In the genomic region with DNA sequence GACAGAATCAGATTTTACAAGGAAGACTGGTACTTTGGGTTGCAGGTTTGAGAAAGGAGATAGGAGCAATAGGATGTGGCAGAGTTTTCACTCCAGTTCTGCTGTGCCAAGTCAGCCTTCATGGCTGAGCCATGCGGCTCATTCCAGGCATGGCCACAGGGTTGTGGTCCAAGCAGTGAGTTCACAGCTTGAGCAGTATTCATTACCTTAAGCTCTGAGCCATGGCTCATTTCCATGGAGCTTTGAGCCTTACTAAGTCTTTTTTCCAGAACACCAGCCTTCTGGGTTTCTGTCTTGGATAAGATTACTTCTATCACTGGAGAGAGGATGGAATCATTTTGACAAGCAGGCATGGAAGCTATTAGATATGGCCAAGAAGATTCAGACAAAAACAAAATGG, we compare ENCODE assay signal across 23 mouse cellular contexts.
DNase-seq lines count a peak whose midpoint lies in the region; ATAC-seq lines count a peak whose summit lies in the region.
"Had no signal": no experiment of that assay in that cellular context is flagged by ENCODE, and none has a peak within 500 bp of the region (broad histone marks: within the 10 kb centered on the region; RNA-seq: fewer than 3 reads in every experiment).

No protein-coding gene starts in this region.

- no peaks in the 10 kb centered on the region for H3K4me1 ChIP-seq in embryonic facial prominence, embryonic 14.5 days (ENCODE audit: control insufficient read depth, insufficient read depth, low read length)
- no peaks in the 10 kb centered on the region for H3K4me1 ChIP-seq in embryonic facial prominence, embryonic 10.5 days
- H3K4me1 ChIP-seq: forebrain, embryonic 10.5 days; forebrain, embryonic 12.5 days had no signal

- DNase-seq in cerebellum, postnatal 10 days, result peak; percentile 32 to 48
- no peak for DNase-seq in cerebellum, postnatal 25 days
- DNase-seq in embryonic facial prominence, embryonic 14.5 days (ENCODE audit: low spot score), result peak; percentile 61
- DNase-seq in embryonic facial prominence, embryonic 10.5 days (ENCODE audit: low spot score), result no peak
- DNase-seq in Muller cell, postnatal 12 days (ENCODE audit: inconsistent ontology term), result peak; percentile 65
- peak; percentile 44 for DNase-seq in fibroblast of lung, adult 2 months (ENCODE audit: low read depth)
- no peak for DNase-seq in spleen, postnatal 36 days (ENCODE audit: low spot score in 2 of 2)
- DNase-seq: adrenal gland, adult 8-10 months; adrenal gland, postnatal 14 days; adrenal gland, postnatal 36 days; B cell, adult 2 months; cerebellum, adult 18-20 months; cerebellum, adult 8-10 months; cerebellum, adult 9-11 months had no signal

- no peak overlapping the region for H3K4me3 ChIP-seq in embryonic facial prominence, embryonic 14.5 days (ENCODE audit: low read depth, low read length)
- no peak overlapping the region for H3K4me3 ChIP-seq in embryonic facial prominence, embryonic 10.5 days
- H3K4me3 ChIP-seq: embryonic facial prominence, embryonic 13.5 days; forebrain, embryonic 10.5 days; forebrain, embryonic 12.5 days had no signal

- H3K27me3 ChIP-seq in embryonic facial prominence, embryonic 14.5 days (replicated peaks; ENCODE audit: control insufficient read depth, insufficient read depth, low read length), result no peaks in the 10 kb centered on the region
- H3K27me3 ChIP-seq in embryonic facial prominence, embryonic 10.5 days (replicated peaks; ENCODE audit: low read depth, poor library complexity, severe bottlenecking), result no peaks in the 10 kb centered on the region
- H3K27me3 ChIP-seq: CH12.LX; embryonic facial prominence, embryonic 13.5 days; forebrain, embryonic 12.5 days had no signal

- no peak overlapping the region for H3K27ac ChIP-seq in embryonic facial prominence, embryonic 14.5 days (replicated peaks; ENCODE audit: low read depth, low read length)
- no peak overlapping the region for H3K27ac ChIP-seq in embryonic facial prominence, embryonic 10.5 days (replicated peaks)
- H3K27ac ChIP-seq: embryonic facial prominence, embryonic 13.5 days; forebrain, embryonic 10.5 days; forebrain, embryonic 12.5 days had no signal

- 78% methylated on average over 1 of the region's 1 CpGs for WGBS in embryonic facial prominence, embryonic 14.5 days
- WGBS in embryonic facial prominence, embryonic 10.5 days, result 88% methylated on average over 1 of the region's 1 CpGs

- H3K9ac ChIP-seq in embryonic facial prominence, embryonic 14.5 days (ENCODE audit: low read depth, low read length), result no peak overlapping the region
- H3K9ac ChIP-seq: embryonic facial prominence, embryonic 13.5 days; forebrain, embryonic 12.5 days had no signal

- H3K4me2 ChIP-seq in embryonic facial prominence, embryonic 14.5 days (ENCODE audit: low read depth, low read length), result no peak overlapping the region
- H3K4me2 ChIP-seq: embryonic facial prominence, embryonic 13.5 days; forebrain, embryonic 12.5 days had no signal

- no peaks in the 10 kb centered on the region for H3K36me3 ChIP-seq in embryonic facial prominence, embryonic 14.5 days (ENCODE audit: control insufficient read depth, insufficient read depth, low read length)
- H3K36me3 ChIP-seq in embryonic facial prominence, embryonic 10.5 days (replicated peaks), result no peaks in the 10 kb centered on the region
- H3K36me3 ChIP-seq: embryonic facial prominence, embryonic 13.5 days; forebrain, embryonic 10.5 days; forebrain, embryonic 12.5 days; G1E had no signal

- no peaks in the 10 kb centered on the region for H3K9me3 ChIP-seq in embryonic facial prominence, embryonic 14.5 days (ENCODE audit: control insufficient read depth, low read length)
- H3K9me3 ChIP-seq in embryonic facial prominence, embryonic 10.5 days, result no peaks in the 10 kb centered on the region
- H3K9me3 ChIP-seq: embryonic facial prominence, embryonic 13.5 days; forebrain, embryonic 10.5 days; forebrain, embryonic 12.5 days; G1E had no signal

- ATAC-seq in embryonic facial prominence, embryonic 14.5 days (ENCODE audit: low read depth), result no peak
- ATAC-seq: activated CD4-positive, CD25-positive, alpha-beta regulatory T cell, adult 4 months; CD4-positive, CD25-positive, alpha-beta regulatory T cell, adult 4 months; forebrain, embryonic 14.5 days; forebrain, embryonic 16.5 days had no signal

Comparison
In these comparisons a context has a peak if more than half of its experiments do, and no peak if none do; other contexts are left out.
1. DNase-seq: peak in cerebellum, postnatal 10 days (2 of 2), embryonic facial prominence, embryonic 14.5 days (single experiment), Muller cell, postnatal 12 days (single experiment) and fibroblast of lung, adult 2 months (single experiment); none in cerebellum, postnatal 25 days (0 of 2), embryonic facial prominence, embryonic 10.5 days (single experiment) and spleen, postnatal 36 days (0 of 2).